Mouse (Mus musculus): ENCODE measurements around the gene Bmpr1a.

GRCm38 (mm10) chr14:34370203-34370602, 132.9 kb downstream of the Bmpr1a start:
- TF ChIP-seq CTCF (IDR thresholded peaks at IDR 0.05; ENCODE audit: low read depth) (peak; percentile 26), EP300 (IDR thresholded peaks at IDR 0.05; ENCODE audit: low read depth) (no peak)
